Mouse (Mus musculus) CD4-positive, CD25-positive, alpha-beta regulatory T cell (primary cell): ENCODE data around the gene Obsl1. TPM values are rescaled to one million over a fixed set of nuclear protein-coding genes. Genes with fewer than 3 reads are reported as not detected.

ENCODE experiments used
- polyA plus RNA-seq: library from polyadenylated mRNA; unstranded; fragments of 100-300 nt; shearing (Covaris generic); gene quantifications from one replicate; pipeline ENCODE4 v1.2.1, GENCODE M21; 2017

Obsl1 gene
- polyA plus RNA-seq = 0.32 TPM

DNA sequence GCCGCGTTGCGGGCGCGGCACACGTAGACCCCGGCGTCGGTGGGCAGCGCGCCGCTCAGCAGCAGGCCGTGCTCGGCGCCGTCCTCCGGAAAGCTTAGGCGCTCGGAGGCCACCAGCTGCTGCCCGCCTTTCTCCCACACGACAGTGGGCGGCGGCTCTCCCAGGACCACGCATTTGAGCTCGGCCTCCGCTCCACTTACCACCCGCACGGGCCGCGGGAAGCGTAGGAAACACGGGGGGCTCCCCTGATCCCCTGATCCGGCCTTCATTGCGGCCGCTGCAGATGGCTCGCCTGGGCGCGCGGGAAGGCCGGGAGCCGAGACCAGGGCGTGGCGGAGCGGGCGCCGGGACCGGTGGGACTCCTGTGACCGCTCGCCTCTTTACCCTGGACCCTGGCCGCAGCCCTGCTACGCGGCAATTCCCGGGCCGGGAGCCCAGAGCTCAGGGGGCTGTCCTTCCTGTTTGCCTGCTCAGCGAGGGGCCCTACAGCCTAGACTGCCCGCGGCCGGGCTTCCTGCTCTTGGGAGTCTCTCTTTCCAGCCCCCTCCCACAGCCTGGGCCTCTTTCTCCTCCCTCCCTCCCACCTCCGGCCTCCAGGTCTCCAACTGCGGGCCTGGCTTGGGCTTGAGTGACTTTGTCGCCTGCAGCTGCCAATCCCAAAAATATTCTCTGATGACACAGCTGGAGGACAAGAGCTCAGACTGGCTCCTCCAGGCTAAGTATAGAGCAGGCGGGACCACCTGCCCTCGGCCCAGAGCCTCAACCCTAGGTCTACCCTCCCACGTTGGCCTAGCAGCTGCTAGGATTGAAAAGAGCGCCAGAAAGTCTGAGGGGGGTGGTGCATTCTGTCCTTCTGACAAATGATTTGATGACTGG lies at the start of gene Obsl1:
Obsl1 (minus strand) TSS at position 497 of the 876 bp plus-strand sequence.

DNA sequence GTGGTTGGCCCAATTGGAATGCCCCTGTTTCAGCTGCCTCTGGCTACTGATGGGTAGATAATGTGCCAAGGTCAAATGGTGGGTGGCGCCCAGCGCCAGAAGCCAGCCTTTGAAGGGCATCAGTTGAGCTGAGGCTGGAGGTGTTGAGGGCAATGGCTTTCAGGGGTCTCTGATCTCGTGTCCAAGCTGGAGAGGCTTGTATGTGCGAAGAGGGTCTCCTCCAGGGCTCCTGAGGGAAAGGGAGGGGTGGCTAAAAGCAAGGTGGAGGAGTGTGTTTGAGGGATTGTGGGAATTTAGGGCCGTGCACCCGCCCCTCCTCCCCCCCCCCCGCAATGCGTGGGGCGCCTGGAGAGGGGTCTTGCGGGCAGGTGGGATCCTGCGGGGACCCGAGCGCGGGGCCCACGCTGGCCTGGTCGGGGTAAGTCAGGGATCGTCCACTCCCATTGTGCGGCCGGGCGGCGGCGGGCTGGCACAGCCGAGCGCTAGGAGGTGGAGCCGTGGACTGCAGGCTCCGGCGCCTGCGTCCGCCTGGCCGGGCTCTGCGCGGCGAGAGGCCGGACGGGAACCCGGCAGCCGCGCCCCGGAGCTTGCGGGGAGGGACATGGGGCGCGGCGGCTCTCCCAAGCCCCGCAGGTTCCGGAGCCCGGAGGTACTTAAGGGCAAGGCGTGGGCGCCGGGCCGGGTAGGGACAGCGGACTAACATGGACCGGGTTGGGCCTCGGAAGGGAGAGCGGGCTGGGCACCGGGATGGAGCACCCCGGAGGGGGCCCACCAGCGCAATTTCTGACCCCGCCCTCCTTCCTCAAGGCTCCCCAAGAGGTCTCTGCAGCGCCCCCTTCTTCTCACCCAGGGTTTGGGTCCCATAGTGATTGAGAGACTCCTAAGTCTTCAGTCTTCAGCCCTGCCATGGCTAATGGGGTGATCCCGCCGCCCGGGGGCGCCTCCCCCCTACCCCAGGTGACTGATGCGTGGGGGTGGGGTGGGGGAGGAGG lies 40.0 kb upstream of the Obsl1 start, which contains the start of gene Slc4a3:
Slc4a3 (plus strand) TSS at position 302 of the 992 bp plus-strand sequence.

DNA sequence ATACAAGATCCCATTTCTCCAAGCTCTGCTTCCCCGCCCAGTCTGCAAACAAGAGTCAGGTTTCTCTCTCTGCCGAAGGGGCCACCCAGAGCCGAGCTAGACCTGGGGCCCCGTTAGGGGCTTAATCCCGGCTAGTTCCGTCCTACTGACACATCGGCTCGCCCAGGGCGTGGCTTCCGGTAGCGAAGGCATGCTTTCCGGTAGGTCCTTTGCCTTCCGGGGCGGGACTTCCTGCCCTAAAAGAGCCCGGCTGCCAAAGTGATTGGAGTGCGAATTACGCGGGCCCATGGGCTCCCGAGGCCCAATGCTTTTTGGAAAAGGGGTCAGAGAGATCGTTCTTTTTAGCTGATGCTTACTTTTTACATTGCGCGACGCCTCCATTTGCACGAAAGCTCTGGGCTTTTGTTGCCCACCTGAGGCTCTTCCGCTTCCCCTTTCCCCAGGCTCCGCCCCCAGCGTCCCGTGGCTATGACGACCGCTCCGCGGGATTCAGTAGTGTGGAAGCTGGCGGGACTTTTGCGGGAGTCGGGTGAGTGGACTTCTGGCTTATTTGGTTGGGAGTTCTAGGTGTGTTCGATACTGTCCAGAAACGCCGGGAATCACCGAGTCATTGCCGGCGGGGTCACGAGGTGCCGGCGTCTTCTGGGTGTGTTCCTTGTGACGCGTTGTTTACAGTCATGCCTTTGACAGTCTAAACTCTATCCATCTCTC lies 15.2 kb upstream of the Obsl1 start, which contains the start of gene Stk11ip:
Stk11ip (plus strand) TSS at position 209 of the 711 bp plus-strand sequence.

DNA sequence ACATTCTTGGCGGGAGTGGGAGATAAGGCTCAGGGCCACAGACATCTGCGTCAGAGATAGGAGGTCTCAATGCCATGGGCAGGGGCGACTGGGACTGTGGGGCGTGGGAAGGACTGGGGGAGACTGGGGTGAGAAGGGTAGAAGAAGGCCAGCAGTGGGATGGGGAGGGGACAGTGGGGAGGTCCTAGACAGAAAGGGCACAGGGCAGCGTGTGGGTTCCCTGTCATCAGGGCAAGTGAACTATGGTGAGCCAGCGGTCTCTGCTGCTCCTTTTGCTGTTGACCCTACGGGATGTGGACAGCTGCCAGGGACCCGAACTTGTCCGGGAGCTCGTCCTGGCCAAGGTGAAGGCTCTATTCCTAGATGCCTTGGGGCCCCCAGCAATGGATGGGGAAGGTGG lies 754 bp upstream of the Obsl1 start, which contains the start of gene Inha:
Inha (plus strand) TSS at position 72 of the 400 bp plus-strand sequence.

DNA sequence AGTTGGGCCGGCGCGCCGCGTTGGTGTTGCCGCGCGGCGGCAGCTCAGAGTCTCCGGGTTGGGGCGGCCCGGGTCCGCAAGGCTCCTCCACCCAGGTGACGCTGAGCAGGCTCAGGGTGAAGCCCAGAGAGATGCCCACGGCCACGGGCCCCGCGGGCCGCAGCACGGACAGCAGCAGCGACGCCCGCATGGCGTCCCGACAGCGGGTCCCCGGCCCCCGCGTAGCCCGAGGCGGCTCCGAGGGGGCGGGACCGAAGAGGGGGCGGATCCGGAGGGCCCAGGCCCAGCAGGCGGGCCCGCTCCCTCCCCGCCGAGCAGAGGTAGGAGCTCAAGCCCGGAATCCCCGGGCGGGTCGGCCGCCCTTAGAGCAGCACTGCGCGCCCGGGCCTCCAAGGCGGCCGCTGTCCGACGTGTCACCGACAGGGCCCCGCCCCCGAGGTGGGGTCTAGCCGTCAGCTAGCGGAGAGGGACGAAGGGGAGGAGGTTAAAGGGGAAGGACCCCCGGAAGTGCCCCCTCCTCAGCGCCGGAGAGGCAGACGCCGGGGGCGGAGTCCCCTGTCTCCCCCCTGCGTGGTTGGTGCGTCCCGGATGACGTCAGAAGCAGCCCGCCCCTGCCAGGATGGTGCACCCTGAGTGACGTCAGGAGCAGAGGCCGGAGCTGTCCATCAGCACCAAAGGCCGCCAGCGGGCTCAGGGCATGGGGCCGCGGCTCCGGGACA lies 27.2 kb downstream of the Obsl1 start, which contains the start of the genes Chpf and Tmem198:
Chpf (minus strand) TSS at position 392 of the 719 bp plus-strand sequence.
Tmem198 (plus strand) TSS at position 617 of the 719 bp plus-strand sequence.

DNA sequence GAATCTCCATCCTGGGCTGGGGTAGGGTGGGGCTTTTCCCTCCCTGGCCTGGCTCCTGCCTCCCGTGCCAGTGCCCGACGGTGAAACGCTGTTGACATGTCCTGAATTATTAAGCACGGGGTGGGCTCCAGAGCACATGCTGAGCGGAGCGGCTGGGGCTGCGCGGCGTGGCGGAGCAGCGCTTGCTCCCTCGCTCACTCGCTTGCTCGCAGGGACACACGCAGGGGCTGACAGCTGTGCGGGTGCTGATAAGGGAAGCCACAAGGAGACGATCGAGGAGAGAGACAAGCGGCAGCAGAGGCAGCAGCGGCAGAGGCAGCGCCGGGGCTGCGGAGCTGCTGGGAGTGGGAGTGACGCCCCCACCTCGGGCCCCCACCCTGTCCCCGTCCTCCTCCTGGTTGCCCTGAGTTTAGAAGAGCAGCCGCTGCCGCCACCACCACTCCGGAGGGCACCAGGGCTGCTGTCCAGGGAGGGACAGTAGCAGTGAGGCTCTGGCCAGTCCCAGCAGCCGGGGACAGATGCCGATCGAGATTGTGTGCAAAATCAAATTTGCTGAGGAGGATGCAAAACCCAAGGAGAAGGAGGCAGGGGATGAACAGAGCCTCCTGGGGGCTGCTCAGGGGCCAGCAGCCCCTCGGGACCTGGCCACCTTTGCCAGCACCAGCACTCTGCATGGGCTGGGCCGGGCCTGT lies 55.8 kb downstream of the Obsl1 start, which contains the start of gene Asic4:
Asic4 (plus strand) TSS at position 123 of the 692 bp plus-strand sequence.

DNA sequence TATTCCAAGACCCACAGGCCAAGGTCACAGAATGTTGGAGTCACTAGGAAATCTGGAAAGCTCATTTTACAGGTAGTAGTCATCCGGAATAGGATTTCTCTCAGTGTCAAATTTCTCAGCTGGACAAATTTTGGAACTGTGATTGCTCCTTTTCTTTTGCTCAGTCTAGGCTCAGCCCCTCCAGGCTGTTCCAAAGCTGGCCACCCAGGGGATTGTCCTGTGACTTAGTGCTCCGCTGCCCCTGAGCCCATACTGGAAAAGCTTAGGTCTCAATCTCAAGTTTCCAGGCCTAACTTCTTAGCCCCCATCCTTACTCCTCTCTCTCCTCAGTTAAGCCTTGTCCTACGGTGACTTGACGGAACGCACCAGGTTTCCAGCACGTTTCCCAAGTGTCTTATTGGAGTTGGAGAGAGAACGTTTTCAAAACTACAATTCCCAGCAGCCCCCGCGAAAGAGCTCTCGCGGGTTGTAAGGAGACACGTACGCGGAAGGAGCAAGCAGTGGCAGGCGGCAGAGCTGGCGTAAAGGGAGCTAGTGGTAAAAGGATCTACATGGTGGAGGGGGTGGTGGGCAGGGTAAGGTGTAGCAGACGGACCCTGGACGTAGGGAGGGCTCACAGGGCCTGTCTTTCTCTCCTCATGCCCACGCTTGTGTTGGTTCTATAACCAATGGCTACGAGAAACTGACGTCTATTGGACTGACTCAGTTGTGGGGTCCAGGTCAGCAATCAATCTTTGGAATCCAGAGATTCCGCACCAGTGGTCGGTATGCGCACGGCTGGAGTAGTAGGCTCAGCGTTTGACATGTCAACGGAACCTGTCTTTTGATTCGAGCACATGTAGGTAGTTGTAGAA lies 70.5 kb downstream of the Obsl1 start, which contains the start of gene Gmppa:
Gmppa (plus strand) TSS at position 456 of the 854 bp plus-strand sequence.

Other genes starting within 250 kb of the Obsl1 start
- 0.43 TPM for gene Ptprn, start 241.9 kb downstream of the Obsl1 start, polyA plus RNA-seq
- not detected for gene Resp18, start 228.0 kb downstream of the Obsl1 start, polyA plus RNA-seq
- gene Dnpep, start 188.5 kb downstream of the Obsl1 start, polyA plus RNA-seq = 78.1 TPM
- gene Des, start 146.1 kb downstream of the Obsl1 start, polyA plus RNA-seq = 0.34 TPM
- gene Speg, start 131.2 kb downstream of the Obsl1 start, polyA plus RNA-seq = 0.59 TPM
- 90.4 TPM for gene Gmppa, start 70.5 kb downstream of the Obsl1 start, polyA plus RNA-seq
- not detected for gene Asic4, start 56.0 kb downstream of the Obsl1 start, polyA plus RNA-seq
- 36.2 TPM for gene Chpf, start 27.1 kb downstream of the Obsl1 start, polyA plus RNA-seq
- gene Tmem198, start 26.9 kb downstream of the Obsl1 start, polyA plus RNA-seq = 1.5 TPM
- gene Inha, start 625 bp upstream of the Obsl1 start, polyA plus RNA-seq = not detected
- gene Stk11ip, start 15.1 kb upstream of the Obsl1 start, polyA plus RNA-seq = 24.2 TPM
- gene Slc4a3, start 39.8 kb upstream of the Obsl1 start, polyA plus RNA-seq = not detected